Mouse (Mus musculus): Measurements from ENCODE around the gene Pebp1.

Pebp1 gene

GRCm38 (mm10) chr5:117239106-117239505, 48.3 kb downstream of the Pebp1 start:
- no peak for DNase-seq

DNA sequence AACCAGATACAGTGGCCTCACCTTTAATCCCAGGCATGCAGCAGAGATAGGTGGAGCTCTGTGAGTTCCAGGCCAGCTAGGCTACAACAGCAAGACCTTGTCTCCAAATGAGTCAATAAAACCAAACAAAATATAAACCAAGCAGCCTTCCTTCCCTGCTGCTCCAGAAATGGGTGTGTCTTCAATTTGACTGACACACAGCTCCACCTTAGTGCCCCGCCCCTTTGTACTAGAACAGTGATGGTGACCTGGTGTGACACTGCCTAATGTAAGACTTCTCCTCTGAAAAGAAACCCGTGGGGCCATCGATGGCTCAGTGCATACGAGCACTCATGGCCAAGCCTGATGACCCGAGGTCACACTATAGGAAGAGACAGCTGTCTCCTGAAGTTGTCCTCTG, 50.9 kb downstream of the Pebp1 start:
- no peak for DNase-seq
